9 mouse cellular contexts compared by ENCODE assay signal in the genomic region with DNA sequence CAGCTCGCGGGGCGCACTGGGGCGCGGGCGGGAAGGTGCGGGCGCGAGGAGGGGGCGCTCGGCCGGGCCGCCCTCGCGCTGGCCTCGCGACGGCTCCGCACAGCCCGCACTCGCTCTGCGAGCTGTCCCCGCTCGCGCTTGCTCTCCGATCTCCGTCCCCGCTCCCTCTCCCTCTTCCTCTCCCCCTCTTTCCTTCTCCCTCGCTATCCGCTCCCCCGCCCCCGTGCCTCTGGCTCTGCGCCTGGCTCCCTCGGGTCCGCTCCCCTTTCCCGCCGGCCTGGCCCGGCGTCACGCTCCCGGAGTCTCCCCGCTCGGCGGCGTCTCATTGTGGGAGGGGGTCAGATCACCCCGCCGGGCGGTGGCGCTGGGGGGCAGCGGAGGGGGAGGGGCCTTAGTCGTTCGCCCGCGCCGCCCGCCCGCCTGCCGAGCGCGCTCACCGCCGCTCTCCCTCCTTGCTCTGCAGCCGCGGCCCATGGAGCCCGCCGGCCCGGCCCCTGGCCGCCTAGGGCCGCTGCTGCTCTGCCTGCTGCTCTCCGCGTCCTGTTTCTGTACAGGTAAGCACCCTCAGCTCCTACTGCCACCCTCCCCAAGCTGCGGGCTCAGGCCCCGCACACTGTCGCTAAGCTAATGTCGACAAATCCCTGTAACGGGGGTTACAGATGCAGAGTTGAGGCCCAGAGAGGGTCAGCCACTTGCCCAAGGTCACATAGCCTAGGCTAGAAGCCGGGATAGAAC. TPM values are rescaled to one million over a fixed set of nuclear protein-coding genes. Genes with fewer than 3 reads are reported as not detected.
DNase-seq lines count a peak whose midpoint lies in the region; ATAC-seq and TF ChIP-seq lines count a peak whose summit lies in the region.
"Had no signal": no experiment of that assay in that cellular context is flagged by ENCODE, and none has a peak within 500 bp of the region (broad histone marks: within the 10 kb centered on the region; RNA-seq: fewer than 3 reads in every experiment).

No protein-coding gene starts in this region.

- WGBS in heart, embryonic 11.5 days (ENCODE audit: insufficient replicate concordance), result under 1% methylated on average over 45 of the region's 77 CpGs
- under 1% methylated on average over 54 of the region's 77 CpGs for WGBS in kidney, embryonic 16.5 days
- 2% methylated on average over 62 of the region's 77 CpGs for WGBS in liver, adult 2 months
- WGBS in neural tube, embryonic 11.5 days, result under 1% methylated on average over 47 of the region's 77 CpGs

- H3K9me3 ChIP-seq in megakaryocyte, embryonic 14.5 days, result no peaks in the 10 kb centered on the region
- H3K9me3 ChIP-seq in heart, embryonic 11.5 days (replicated peaks; ENCODE audit: control insufficient read depth, low read length), result no peaks in the 10 kb centered on the region
- no peaks in the 10 kb centered on the region for H3K9me3 ChIP-seq in kidney, embryonic 16.5 days (ENCODE audit: low read length)
- H3K9me3 ChIP-seq in neural tube, embryonic 11.5 days (ENCODE audit: control insufficient read depth, low read length), result no peaks in the 10 kb centered on the region

- no peak for ATAC-seq in megakaryocyte, adult 5-6 weeks (ENCODE audit: poor library complexity, severe bottlenecking)
- peak; percentile 47 for ATAC-seq in heart, embryonic 11.5 days (replicated peaks; ENCODE audit: insufficient number of reproducible peaks, low FRiP score, low TSS enrichment)
- ATAC-seq in kidney, embryonic 16.5 days (ENCODE audit: low FRiP score, low TSS enrichment), result peak; percentile 70
- peak; percentile 76 for ATAC-seq in neural tube, embryonic 11.5 days (ENCODE audit: insufficient read depth, low FRiP score, low TSS enrichment)

- H3K79me2 ChIP-seq in liver, adult 2 months (ENCODE audit: control insufficient read depth, insufficient read depth, low read length), result no peaks in the 10 kb centered on the region; the same call in 1 of the 2 replicates

- TF ChIP-seq CTCF in embryonic fibroblast, embryonic 13.5 days (IDR thresholded peaks at IDR 0.05; ENCODE audit: borderline replicate concordance, insufficient read depth, low read length), result no peak
- no peak for TF ChIP-seq CTCF in liver, adult 2 months (IDR thresholded peaks at IDR 0.05; ENCODE audit: low read depth, low read length)
- no peak for TF ChIP-seq CTCF in testis, adult 2 months (IDR thresholded peaks at IDR 0.05; ENCODE audit: control insufficient read depth, insufficient read depth, insufficient replicate concordance, low read depth, low read length)

- no peaks in the 10 kb centered on the region for H3K36me3 ChIP-seq in megakaryocyte, embryonic 14.5 days (replicated peaks; ENCODE audit: low read length)
- no peaks in the 10 kb centered on the region for H3K36me3 ChIP-seq in heart, embryonic 11.5 days (ENCODE audit: control insufficient read depth, insufficient read depth, low read length)
- no peaks in the 10 kb centered on the region for H3K36me3 ChIP-seq in kidney, embryonic 16.5 days (ENCODE audit: insufficient read depth, low read length)
- no peaks in the 10 kb centered on the region for H3K36me3 ChIP-seq in liver, adult 2 months (ENCODE audit: control insufficient read depth, insufficient read depth, low read length)
- H3K36me3 ChIP-seq in neural tube, embryonic 11.5 days (ENCODE audit: control insufficient read depth, insufficient read depth, low read length), result no peaks in the 10 kb centered on the region
- H3K36me3 ChIP-seq in testis, adult 2 months (ENCODE audit: control insufficient read depth, insufficient read depth, low read length), result no peaks in the 10 kb centered on the region

- DNase-seq in liver, adult 2 months (ENCODE audit: extremely low read depth, low read depth, low spot score), result no peak
- DNase-seq in neural tube, embryonic 11.5 days (ENCODE audit: low spot score), result peak; percentile 84

- H3K4me3 ChIP-seq in megakaryocyte, embryonic 14.5 days (replicated peaks), result peak overlapping the region; percentile 94
- H3K4me3 ChIP-seq in embryonic fibroblast, embryonic 13.5 days (ENCODE audit: insufficient read depth, low read length), result peak overlapping the region; percentile 66
- peak overlapping the region; percentile 74 for H3K4me3 ChIP-seq in heart, embryonic 11.5 days (ENCODE audit: low read depth, low read length)
- peak overlapping the region; percentile 77 for H3K4me3 ChIP-seq in kidney, embryonic 16.5 days (ENCODE audit: low read length)
- H3K4me3 ChIP-seq in liver, adult 2 months (ENCODE audit: insufficient read depth, low read depth, low read length), result peak overlapping the region; percentile 95
- peak overlapping the region; percentile 69 for H3K4me3 ChIP-seq in neural tube, embryonic 11.5 days (ENCODE audit: low read depth, low read length)
- peak overlapping the region; percentile 87 for H3K4me3 ChIP-seq in testis, adult 2 months (ENCODE audit: control insufficient read depth, low read depth, low read length)
- H3K4me3 ChIP-seq: myocyte had no signal

- H3K4me2 ChIP-seq in heart, embryonic 11.5 days, result peak overlapping the region; percentile 90
- peak overlapping the region; percentile 93 for H3K4me2 ChIP-seq in kidney, embryonic 16.5 days (replicated peaks; ENCODE audit: low read depth, low read length)
- H3K4me2 ChIP-seq in neural tube, embryonic 11.5 days (ENCODE audit: low read depth), result peak overlapping the region; percentile 86

- H3K9ac ChIP-seq in heart, embryonic 11.5 days (ENCODE audit: low read depth, low read length), result peak overlapping the region; percentile 86
- H3K9ac ChIP-seq in kidney, embryonic 16.5 days (replicated peaks; ENCODE audit: low read length), result peak overlapping the region; percentile 90
- H3K9ac ChIP-seq in liver, adult 2 months (ENCODE audit: low read depth, low read length), result peak overlapping the region; percentile 93
- H3K9ac ChIP-seq in neural tube, embryonic 11.5 days (ENCODE audit: low read length), result peak overlapping the region; percentile 81

- no peak overlapping the region; the same call in 1 of the 2 replicates for H3K27ac ChIP-seq in embryonic fibroblast, embryonic 13.5 days (ENCODE audit: insufficient read depth, low read length)
- H3K27ac ChIP-seq in heart, embryonic 11.5 days (ENCODE audit: low read depth, low read length), result peak overlapping the region; percentile 96
- H3K27ac ChIP-seq in kidney, embryonic 16.5 days (ENCODE audit: low read length), result peak overlapping the region; percentile 92
- peak overlapping the region; percentile 65 for H3K27ac ChIP-seq in liver, adult 2 months (replicated peaks; ENCODE audit: insufficient read depth, low read depth, low read length)
- H3K27ac ChIP-seq in neural tube, embryonic 11.5 days (ENCODE audit: low read depth, low read length), result peak overlapping the region; percentile 62
- peak overlapping the region; percentile 19 for H3K27ac ChIP-seq in testis, adult 2 months (ENCODE audit: control insufficient read depth, insufficient read depth, low read depth, low read length)

- peak; percentile 66; the same call in 1 of the 2 replicates for TF ChIP-seq POLR2A in embryonic fibroblast, embryonic 13.5 days (IDR thresholded peaks at IDR 0.05; ENCODE audit: low read depth, low read length)
- no peak for TF ChIP-seq POLR2A in liver, adult 2 months (IDR thresholded peaks at IDR 0.05; ENCODE audit: extremely low read depth, insufficient read depth, low read length)
- no peak for TF ChIP-seq POLR2A in testis, adult 2 months (IDR thresholded peaks at IDR 0.05; ENCODE audit: control insufficient read depth, low read depth, low read length)

- peaks cover 36% of the 10 kb centered on the region for H3K4me1 ChIP-seq in megakaryocyte, embryonic 14.5 days
- H3K4me1 ChIP-seq in embryonic fibroblast, embryonic 13.5 days (ENCODE audit: control insufficient read depth, insufficient read depth, low read length), result no peaks in the 10 kb centered on the region; the same call in 1 of the 2 replicates
- peaks cover 37% of the 10 kb centered on the region for H3K4me1 ChIP-seq in heart, embryonic 11.5 days (ENCODE audit: control insufficient read depth, insufficient read depth, low read length)
- peaks cover 47% of the 10 kb centered on the region for H3K4me1 ChIP-seq in kidney, embryonic 16.5 days (ENCODE audit: insufficient read depth, low read length)
- no peaks in the 10 kb centered on the region; the same call in 1 of the 2 replicates for H3K4me1 ChIP-seq in liver, adult 2 months (ENCODE audit: control insufficient read depth, insufficient read depth, low read length)
- peaks cover 3% of the 10 kb centered on the region for H3K4me1 ChIP-seq in neural tube, embryonic 11.5 days (ENCODE audit: control insufficient read depth, insufficient read depth, low read length)
- H3K4me1 ChIP-seq in testis, adult 2 months (ENCODE audit: control insufficient read depth, insufficient read depth, low read length), result peaks cover 18% of the 10 kb centered on the region

- peaks cover 83% of the 10 kb centered on the region for H3K27me3 ChIP-seq in megakaryocyte, embryonic 14.5 days (replicated peaks)
- no peaks in the 10 kb centered on the region for H3K27me3 ChIP-seq in heart, embryonic 11.5 days (ENCODE audit: control insufficient read depth, insufficient read depth, low read length)
- H3K27me3 ChIP-seq in kidney, embryonic 16.5 days (ENCODE audit: insufficient read depth, low read length), result no peaks in the 10 kb centered on the region
- H3K27me3 ChIP-seq in liver, adult 2 months (ENCODE audit: control insufficient read depth, insufficient read depth, low read length), result 0 out of 2 replicates have a peak, but pooled peaks cover 2% of the 10 kb centered on the region
- no peaks in the 10 kb centered on the region; the same call in 1 of the 2 replicates for H3K27me3 ChIP-seq in neural tube, embryonic 11.5 days (ENCODE audit: control insufficient read depth, insufficient read depth, low read length)
- H3K27me3 ChIP-seq in testis, adult 2 months (ENCODE audit: control insufficient read depth, insufficient read depth, low read length), result no peaks in the 10 kb centered on the region; the same call in 1 of the 2 replicates

RNA-seq across cellular contexts. Expression of a gene that starts 0.7 kb away (rescaled TPM):
- 9.9 and 60.3 TPM in 2 replicates for polyA plus RNA-seq in megakaryocyte, embryonic 14.5 days (2012; ENCODE audit: insufficient read depth, low replicate concordance)
- total RNA-seq in megakaryocyte, adult 5-6 weeks (2015), result 290 and 306 TPM in 2 replicates
- 325 and 361 TPM in 2 replicates for total RNA-seq in megakaryocyte, adult 5-6 weeks (2017)
- polyA plus RNA-seq in embryonic fibroblast, embryonic 13.5 days (2011; ENCODE audit: insufficient read length, low read depth, missing spikeins), result 19.3 and 26.0 TPM in 2 replicates
- polyA plus RNA-seq in heart, embryonic 11.5 days (2014; fragmentation: Nextera tagmentation; extraction: Ambion mirVana), result 13.0 and 15.7 TPM in 2 replicates
- 29.0 and 29.8 TPM in 2 replicates for polyA plus RNA-seq in kidney, embryonic 16.5 days (2015; fragmentation: Nextera tagmentation; extraction: Ambion mirVana)
- 12.4 and 22.9 TPM in 2 replicates for total RNA-seq in liver, adult 2 months (2014; rRNA removed)
- polyA plus RNA-seq in liver, adult 2 months (2012; rRNA removed), result 5.2 and 13.1 TPM in 2 replicates
- polyA plus RNA-seq in neural tube, embryonic 11.5 days (2014; fragmentation: Nextera tagmentation; extraction: Ambion mirVana), result 18.9 TPM in 2 replicates
- polyA plus RNA-seq in testis, adult 2 months (2012; rRNA removed), result 3.1 and 3.3 TPM in 2 replicates

RNA-seq across cellular contexts. Expression of a gene that starts 56.9 kb away (rescaled TPM):
- 0.08 TPM in 1 of 2 replicates, not detected in the other for polyA plus RNA-seq in megakaryocyte, embryonic 14.5 days (2012; ENCODE audit: insufficient read depth, low replicate concordance)
- not detected in 2 replicates for total RNA-seq in megakaryocyte, adult 5-6 weeks (2015)
- not detected in 2 replicates for total RNA-seq in megakaryocyte, adult 5-6 weeks (2017)
- polyA plus RNA-seq in embryonic fibroblast, embryonic 13.5 days (2011; ENCODE audit: insufficient read length, low read depth, missing spikeins), result not detected in 2 replicates
- polyA plus RNA-seq in heart, embryonic 11.5 days (2014; fragmentation: Nextera tagmentation; extraction: Ambion mirVana), result not detected in 2 replicates
- not detected in 2 replicates for polyA plus RNA-seq in kidney, embryonic 16.5 days (2015; fragmentation: Nextera tagmentation; extraction: Ambion mirVana)
- not detected in 2 replicates for total RNA-seq in liver, adult 2 months (2014; rRNA removed)
- not detected in 2 replicates for polyA plus RNA-seq in liver, adult 2 months (2012; rRNA removed)
- not detected in 2 replicates for polyA plus RNA-seq in neural tube, embryonic 11.5 days (2014; fragmentation: Nextera tagmentation; extraction: Ambion mirVana)
- 0.06 TPM in 1 of 2 replicates, not detected in the other for polyA plus RNA-seq in testis, adult 2 months (2012; rRNA removed)
- polyA plus RNA-seq: myocyte had no signal
